Mouse (Mus musculus) forebrain, embryonic 11.5 days (tissue): ENCODE results near the gene Anxa1. TPM values are rescaled to one million over a fixed set of nuclear protein-coding genes. Genes with fewer than 3 reads are reported as not detected.
A peak's percentile ranks its signal among the peaks of the same experiment; 100 is the strongest.

Experiments
- ATAC-seq: fragments of 200-750 bp; cut with Nextera tagmentation; replicated peaks from 2 replicates; pipeline ENCODE4 v1.8.0; 2017; ENCODE audit warnings: moderate TSS enrichment; ENCODE audit not compliant: low FRiP score
- DNase-seq: peaks from one replicate; pipeline ENCODE4 v3.0.0-alpha.2; 2017; ENCODE audit warnings: low spot score
- H3K27ac ChIP-seq: fragments of 300-500 bp; sonication (generic); 2 replicates; pipeline ENCODE4 v1.5.1; 2014; ENCODE audit warnings: low read depth, low read length
- H3K27me3 ChIP-seq: fragments of 300-500 bp; sonication (generic); 2 replicates; pipeline ENCODE4 v1.6.1; 2014; ENCODE audit warnings: mild to moderate bottlenecking, low read length, mixed read lengths; ENCODE audit not compliant: control insufficient read depth, insufficient read depth
- H3K36me3 ChIP-seq: fragments of 300-500 bp; sonication (generic); 2 replicates; pipeline ENCODE4 v1.6.1; 2014; ENCODE audit warnings: mild to moderate bottlenecking, low read length, moderate library complexity, mixed read lengths; ENCODE audit not compliant: control insufficient read depth, insufficient read depth
- H3K4me1 ChIP-seq: fragments of 300-500 bp; sonication (generic); replicated peaks from 2 replicates; pipeline ENCODE4 v1.6.1; 2014; ENCODE audit warnings: low read length, mixed read lengths; ENCODE audit not compliant: control insufficient read depth, insufficient read depth
- H3K4me2 ChIP-seq: fragments of 300-500 bp; sonication (generic); 2 replicates; pipeline ENCODE4 v1.6.1; 2014; ENCODE audit warnings: low read depth, mild to moderate bottlenecking, low read length, moderate library complexity, mixed read lengths; ENCODE audit not compliant: severe bottlenecking
- H3K4me3 ChIP-seq: fragments of 300-500 bp; sonication (generic); 2 replicates; pipeline ENCODE4 v1.5.1; 2014; ENCODE audit warnings: low read depth, low read length
- H3K9ac ChIP-seq: fragments of 300-500 bp; sonication (generic); 2 replicates; pipeline ENCODE4 v1.6.1; 2014; ENCODE audit warnings: low read length
- H3K9me3 ChIP-seq: fragments of 300-500 bp; sonication (generic); 2 replicates; pipeline ENCODE4 v1.6.1; 2016; ENCODE audit warnings: low read length, mixed read lengths; ENCODE audit not compliant: control insufficient read depth
- WGBS: fragments of 180-500 bp; shearing (Covaris S2); extraction: QIAGEN DNeasy Blood & Tissue Kit; methylation state at CpG from one replicate; pipeline ENCODE4 v1.1.7; 2014; 5-methylcytosine and 5-hydroxymethylcytosine counted together
- polyA plus RNA-seq: library from polyadenylated mRNA; unstranded; fragments of >200 nt; fragmentation: Nextera tagmentation; extraction: Ambion mirVana; gene quantifications from 2 replicates; pipeline ENCODE4 v1.2.1, GENCODE M21; 2014

Gene Anxa1
- 4.1 and 5.3 TPM in 2 replicates for polyA plus RNA-seq

DNA sequence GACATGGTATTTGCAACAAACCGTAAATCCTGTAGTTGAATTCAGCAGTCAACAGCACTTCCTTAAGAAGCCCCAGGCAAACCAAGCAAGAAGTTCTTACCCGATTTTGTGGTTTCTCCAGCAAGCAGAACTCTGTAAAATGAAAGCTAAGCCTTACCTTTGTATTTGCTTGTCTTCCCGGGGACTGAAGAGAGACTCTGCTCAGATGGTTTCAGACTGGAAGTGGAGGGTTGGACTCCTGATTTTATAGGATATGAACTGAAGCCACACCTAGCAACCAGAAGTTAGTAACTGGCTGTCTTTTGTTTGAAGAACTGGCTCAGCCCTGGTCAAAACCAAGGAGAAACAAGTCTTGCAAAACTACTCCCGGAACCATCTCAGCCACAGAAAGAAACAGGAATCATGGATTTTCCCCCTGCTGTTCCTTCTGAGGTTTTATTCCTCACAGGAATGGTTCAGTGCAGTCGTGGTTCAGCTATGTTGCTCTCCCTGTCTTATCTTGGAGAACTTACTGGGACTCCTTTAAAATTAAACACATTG, at the start of gene Anxa1:
Anxa1 (minus strand) TSS at position 490 of the 540 bp plus-strand sequence.
- 67% methylated on average over 5 of the region's 5 CpGs for WGBS
- Histone ChIP-seq H3K4me1 (no peaks in the 10 kb centered on the region), H3K36me3 (no peaks in the 10 kb centered on the region), H3K9ac (no peak within 1 kb of the TSS), H3K4me3 (no peak within 1 kb of the TSS), H3K27ac (no peak within 1 kb of the TSS), H3K27me3 (no peaks in the 10 kb centered on the region), H3K9me3 (no peaks in the 10 kb centered on the region), H3K4me2 (no peak within 1 kb of the TSS)
- DNase-seq, result no peak
- no peak for ATAC-seq

DNA sequence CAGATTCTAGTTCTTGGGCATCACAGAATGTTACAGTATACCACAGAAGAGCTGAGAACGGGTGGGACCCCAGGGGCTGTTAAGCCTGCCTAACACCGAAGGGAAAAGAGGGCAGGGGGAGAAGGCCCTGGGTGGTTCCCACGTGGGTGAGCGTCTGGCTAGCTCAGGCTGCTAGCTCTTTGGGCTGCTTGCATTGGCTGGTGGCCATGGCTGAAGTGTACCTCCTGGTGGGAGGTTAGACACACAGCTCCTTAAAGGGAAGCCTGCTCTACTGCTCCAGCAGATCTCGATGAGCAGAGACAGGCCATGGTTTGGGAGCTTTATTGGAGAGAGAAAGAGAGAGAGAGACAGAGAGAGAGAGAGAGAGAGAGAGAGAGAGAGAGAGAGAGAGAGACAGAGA, 46.3 kb upstream of the Anxa1 start:
- H3K27me3 ChIP-seq, result no peaks in the 10 kb centered on the region
- WGBS, result 79% methylated on average over 5 of the region's 5 CpGs
- H3K4me3 ChIP-seq, result no peak overlapping the region
- H3K9ac ChIP-seq, result no peak overlapping the region
- H3K4me1 ChIP-seq, result no peaks in the 10 kb centered on the region
- ATAC-seq, result no peak
- no peak overlapping the region for H3K4me2 ChIP-seq
- H3K9me3 ChIP-seq, result no peaks in the 10 kb centered on the region
- H3K36me3 ChIP-seq, result no peaks in the 10 kb centered on the region
- no peak for DNase-seq
- no peak overlapping the region for H3K27ac ChIP-seq

DNA sequence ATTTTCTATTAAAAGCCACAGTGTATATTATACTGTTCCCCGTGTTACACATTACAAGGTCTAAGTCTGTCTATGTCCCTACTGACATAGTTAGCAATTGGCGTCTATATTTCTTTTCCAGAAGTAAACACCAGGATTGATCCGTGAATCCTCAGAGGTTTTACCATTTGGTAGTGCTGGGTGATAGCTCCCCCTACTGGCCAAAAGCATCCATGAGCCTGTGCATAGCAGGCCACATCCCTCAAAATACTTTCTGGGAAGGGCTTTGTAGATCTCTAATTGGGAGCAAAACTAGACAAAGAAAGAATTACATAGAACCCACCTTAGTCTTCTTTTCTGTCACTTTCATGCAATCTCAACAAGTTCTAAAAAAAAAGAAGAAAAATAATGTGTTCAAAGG, 43.8 kb upstream of the Anxa1 start:
- H3K4me3 ChIP-seq, result no peak overlapping the region
- H3K27ac ChIP-seq, result no peak overlapping the region
- ATAC-seq (peak; percentile 79), DNase-seq (peak; percentile 73)
- H3K9me3 ChIP-seq, result no peaks in the 10 kb centered on the region
- H3K36me3 ChIP-seq, result no peaks in the 10 kb centered on the region
- no peak overlapping the region for H3K9ac ChIP-seq
- no peak overlapping the region for H3K4me2 ChIP-seq
- no peaks in the 10 kb centered on the region for H3K27me3 ChIP-seq
- no peaks in the 10 kb centered on the region for H3K4me1 ChIP-seq
- 13% methylated on average over 3 of the region's 3 CpGs for WGBS

- Histone ChIP-seq H3K4me3 (no peak overlapping the region), H3K27ac (no peak overlapping the region), H3K27me3 (no peaks in the 10 kb centered on the region), H3K4me2 (no peak overlapping the region), H3K36me3 (no peaks in the 10 kb centered on the region), H3K9ac (no peak overlapping the region), H3K4me1 (no peaks in the 10 kb centered on the region), H3K9me3 (no peaks in the 10 kb centered on the region)
- 87% methylated on average over 5 of the region's 5 CpGs for WGBS
- DNase-seq (no peak), ATAC-seq (no peak)
These were observed 43.2 kb upstream of the Anxa1 start for GRCm38 (mm10) chr19:20433966-20434365.

GRCm38 (mm10) chr19:20426443-20427161, 35.9 kb upstream of the Anxa1 start:
- Histone ChIP-seq H3K4me3 (no peak overlapping the region), H3K9me3 (no peaks in the 10 kb centered on the region), H3K4me2 (no peak overlapping the region), H3K27ac (no peak overlapping the region), H3K9ac (no peak overlapping the region), H3K36me3 (no peaks in the 10 kb centered on the region), H3K4me1 (no peaks in the 10 kb centered on the region), H3K27me3 (no peaks in the 10 kb centered on the region)
- DNase-seq (no peak), ATAC-seq (no peak)
- whole genome bisulfite sequencing, result 58% methylated on average over 12 of the region's 12 CpGs

GRCm38 (mm10) chr19:20411276-20411675, 20.5 kb upstream of the Anxa1 start:
- Histone ChIP-seq H3K27ac (no peak overlapping the region), H3K36me3 (no peaks in the 10 kb centered on the region), H3K4me1 (no peaks in the 10 kb centered on the region), H3K27me3 (no peaks in the 10 kb centered on the region), H3K9ac (no peak overlapping the region), H3K9me3 (no peaks in the 10 kb centered on the region), H3K4me2 (no peak overlapping the region), H3K4me3 (no peak overlapping the region)
- 89% methylated on average over 3 of the region's 3 CpGs for WGBS
- ATAC-seq, result no peak
- no peak for DNase-seq

- Histone ChIP-seq H3K4me2 (no peak overlapping the region), H3K9me3 (no peaks in the 10 kb centered on the region), H3K4me1 (no peaks in the 10 kb centered on the region), H3K4me3 (no peak overlapping the region), H3K9ac (no peak overlapping the region), H3K36me3 (no peaks in the 10 kb centered on the region), H3K27ac (no peak overlapping the region), H3K27me3 (no peaks in the 10 kb centered on the region)
- ATAC-seq (no peak), DNase-seq (no peak)
- 86% methylated on average over 9 of the region's 9 CpGs for WGBS
These were observed 19.1 kb upstream of the Anxa1 start for GRCm38 (mm10) chr19:20409541-20410528.

DNA sequence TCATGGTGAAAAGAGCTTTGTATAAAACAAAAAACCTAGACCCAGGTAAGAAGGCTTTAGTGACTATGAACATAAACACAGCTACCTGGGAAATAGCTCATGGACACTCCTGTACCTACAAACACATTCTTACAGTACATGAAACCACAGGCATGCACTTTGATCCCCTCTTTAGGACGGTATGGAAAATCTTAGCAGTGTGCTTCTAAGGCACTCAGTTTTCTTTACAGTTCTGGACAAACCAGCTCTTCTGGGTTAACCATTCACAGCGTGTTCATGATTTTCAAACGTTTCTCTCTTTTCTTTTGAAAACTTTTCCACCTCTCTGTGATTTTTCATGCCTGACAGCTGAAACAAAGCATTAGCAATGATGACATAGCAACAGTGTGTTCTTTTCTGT, 15.7 kb upstream of the Anxa1 start:
- WGBS, result 65% methylated on average over 3 of the region's 3 CpGs
- Histone ChIP-seq H3K9ac (no peak overlapping the region), H3K36me3 (no peaks in the 10 kb centered on the region), H3K4me2 (no peak overlapping the region), H3K27me3 (no peaks in the 10 kb centered on the region), H3K27ac (no peak overlapping the region), H3K4me3 (no peak overlapping the region), H3K4me1 (no peaks in the 10 kb centered on the region), H3K9me3 (no peaks in the 10 kb centered on the region)
- ATAC-seq, result no peak
- DNase-seq, result no peak
